Mouse (Mus musculus): Measurements from ENCODE around the gene Tmem9b. TPM values are rescaled to one million over a fixed set of nuclear protein-coding genes. Genes with fewer than 3 reads are reported as not detected.

Gene Tmem9b
- total and polyA plus RNA-seq, 3 experiments = 26.4 to 30.6 TPM; not detected in 1

- H3K9me3 ChIP-seq (replicated peaks; ENCODE audit: insufficient read depth, low read length) = no peaks in the 10 kb centered on the region
- peaks cover 0 to 12% of the 10 kb centered on the region in 2 experiments; a peak in 3 of 4 replicates for H3K36me3 ChIP-seq (ENCODE audit: control insufficient read depth in 1 of 2, insufficient read depth in 2 of 2, low read length in 2 of 2)
- no peak for DNase-seq (ENCODE audit: low read depth, low spot score)
- H3K27ac ChIP-seq (ENCODE audit: control insufficient read depth, low read depth, low read length) = no peak overlapping the region
- H3K27me3 ChIP-seq (ENCODE audit: control insufficient read depth in 1 of 2, insufficient read depth in 2 of 2, low read length in 2 of 2) = no peaks in the 10 kb centered on the region
- H3K4me3 ChIP-seq (ENCODE audit: control insufficient read depth in 1 of 2, insufficient read depth in 1 of 2, low read depth in 2 of 2, low read length in 2 of 2) = no peak overlapping the region
- H3K4me1 ChIP-seq (ENCODE audit: control insufficient read depth in 1 of 2, insufficient read depth in 2 of 2, low read length in 2 of 2) = peaks cover 3 to 12% of the 10 kb centered on the region in 2 experiments; a peak in 3 of 4 replicates
- no peak for TF ChIP-seq KAT2A (conservative IDR thresholded peaks at IDR 0.05; ENCODE audit: low read depth, low read length)
- TF ChIP-seq SMC3 (IDR thresholded peaks at IDR 0.05; ENCODE audit: low read depth, low read length) = no peak
- H3K79me2 ChIP-seq (ENCODE audit: control insufficient read depth, insufficient read depth, low read length, poor library complexity) = no peaks in the 10 kb centered on the region
- H3K9ac ChIP-seq (ENCODE audit: control insufficient read depth, low read depth, low read length, poor library complexity, severe bottlenecking) = no peak overlapping the region
Measured at GRCm38 (mm10) chr7:109710069-109710468, 42.6 kb downstream of the Tmem9b start.

GRCm38 (mm10) chr7:109708961-109709382 is 43.7 kb downstream of the Tmem9b start:
- Histone ChIP-seq H3K9me3 (replicated peaks; ENCODE audit: insufficient read depth, low read length) (no peaks in the 10 kb centered on the region), H3K36me3 (ENCODE audit: control insufficient read depth in 1 of 2, insufficient read depth in 2 of 2, low read length in 2 of 2) (peaks cover 0 to 20% of the 10 kb centered on the region in 2 experiments; a peak in 3 of 4 replicates), H3K4me3 (ENCODE audit: control insufficient read depth in 1 of 2, insufficient read depth in 1 of 2, low read depth in 2 of 2, low read length in 2 of 2) (no peak overlapping the region), H3K9ac (ENCODE audit: control insufficient read depth, low read depth, low read length, poor library complexity, severe bottlenecking) (no peak overlapping the region), H3K79me2 (ENCODE audit: control insufficient read depth, insufficient read depth, low read length, poor library complexity) (peaks cover 2% of the 10 kb centered on the region), H3K27ac (ENCODE audit: control insufficient read depth, low read depth, low read length) (no peak overlapping the region), H3K27me3 (ENCODE audit: control insufficient read depth in 1 of 2, insufficient read depth in 2 of 2, low read length in 2 of 2) (no peaks in the 10 kb centered on the region), H3K4me1 (ENCODE audit: control insufficient read depth in 1 of 2, insufficient read depth in 2 of 2, low read length in 2 of 2) (peaks cover 3 to 16% of the 10 kb centered on the region in 2 experiments; a peak in 3 of 4 replicates)
- no peak for DNase-seq (ENCODE audit: low read depth, low spot score)
- no peak for TF ChIP-seq POLR2AphosphoS2 (IDR thresholded peaks at IDR 0.05; ENCODE audit: low read length)

- H3K4me1 ChIP-seq (ENCODE audit: control insufficient read depth in 1 of 2, insufficient read depth in 2 of 2, low read length in 2 of 2) = peaks cover 3 to 23% of the 10 kb centered on the region in 2 experiments; a peak in 3 of 4 replicates
- peak; percentile 76 for DNase-seq (ENCODE audit: low read depth, low spot score)
- peak; percentile 71 for TF ChIP-seq SMC3 (IDR thresholded peaks at IDR 0.05; ENCODE audit: low read depth, low read length)
- peak; percentile 65 for TF ChIP-seq ETS1 (IDR thresholded peaks at IDR 0.05; ENCODE audit: low read depth, low read length)
- TF ChIP-seq MXI1 (IDR thresholded peaks at IDR 0.05; ENCODE audit: low read depth, low read length) = peak; percentile 46
- TF ChIP-seq CTCF (IDR thresholded peaks at IDR 0.05 in 2 of 3, conservative IDR thresholded peaks at IDR 0.05 in 1 of 3; ENCODE audit: control insufficient read depth in 1 of 3, insufficient read depth in 1 of 3, low read depth in 2 of 3, low read length in 3 of 3, poor library complexity in 1 of 3, severe bottlenecking in 1 of 3) = peak; percentile 44 to 81 (median 62)
- 0 out of 4 replicates have a peak, but pooled peaks of 1 of the 2 experiments have one; percentile 5 for TF ChIP-seq EP300 (IDR thresholded peaks at IDR 0.05; ENCODE audit: low read depth in 1 of 2, low read length in 2 of 2)
- TF ChIP-seq ZC3H11A (IDR thresholded peaks at IDR 0.05; ENCODE audit: low read depth, low read length) = peak; percentile 63
- TF ChIP-seq MAX (IDR thresholded peaks at IDR 0.05; ENCODE audit: low read length) = peak; percentile 17; the same call in 1 of the 2 replicates
- TF ChIP-seq CHD1 (IDR thresholded peaks at IDR 0.05; ENCODE audit: low read depth, low read length) = no peak
- TF ChIP-seq RAD21 (IDR thresholded peaks at IDR 0.05; ENCODE audit: low read depth, low read length) = peak; percentile 83
- TF ChIP-seq HCFC1 (IDR thresholded peaks at IDR 0.05; ENCODE audit: low read depth, low read length) = no peak
- TF ChIP-seq CHD2 (IDR thresholded peaks at IDR 0.05; ENCODE audit: low read length) = no peak
- TF ChIP-seq POLR2A (IDR thresholded peaks at IDR 0.05; ENCODE audit: control insufficient read depth in 1 of 2, insufficient read depth in 1 of 2, low read depth in 1 of 2, low read length in 2 of 2, poor library complexity in 1 of 2) = no peak
- H3K79me2 ChIP-seq (ENCODE audit: control insufficient read depth, insufficient read depth, low read length, poor library complexity) = peaks cover 4% of the 10 kb centered on the region
- peak overlapping the region; percentile 9; the same call in 1 of the 2 replicates for H3K27ac ChIP-seq (ENCODE audit: control insufficient read depth, low read depth, low read length)
- H3K4me3 ChIP-seq (ENCODE audit: control insufficient read depth in 1 of 2, insufficient read depth in 1 of 2, low read depth in 2 of 2, low read length in 2 of 2) = no peak overlapping the region
- no peaks in the 10 kb centered on the region for H3K9me3 ChIP-seq (replicated peaks; ENCODE audit: insufficient read depth, low read length)
- no peak overlapping the region for H3K9ac ChIP-seq (ENCODE audit: control insufficient read depth, low read depth, low read length, poor library complexity, severe bottlenecking)
- H3K36me3 ChIP-seq (ENCODE audit: control insufficient read depth in 1 of 2, insufficient read depth in 2 of 2, low read length in 2 of 2) = peaks cover 0 to 22% of the 10 kb centered on the region in 2 experiments; a peak in 3 of 4 replicates
- H3K27me3 ChIP-seq (ENCODE audit: control insufficient read depth in 1 of 2, insufficient read depth in 2 of 2, low read length in 2 of 2) = no peaks in the 10 kb centered on the region
Measured at GRCm38 (mm10) chr7:109707023-109707785, 45.5 kb downstream of the Tmem9b start.
